Mouse (Mus musculus): ENCODE data around the gene Zfp853.

DNA sequence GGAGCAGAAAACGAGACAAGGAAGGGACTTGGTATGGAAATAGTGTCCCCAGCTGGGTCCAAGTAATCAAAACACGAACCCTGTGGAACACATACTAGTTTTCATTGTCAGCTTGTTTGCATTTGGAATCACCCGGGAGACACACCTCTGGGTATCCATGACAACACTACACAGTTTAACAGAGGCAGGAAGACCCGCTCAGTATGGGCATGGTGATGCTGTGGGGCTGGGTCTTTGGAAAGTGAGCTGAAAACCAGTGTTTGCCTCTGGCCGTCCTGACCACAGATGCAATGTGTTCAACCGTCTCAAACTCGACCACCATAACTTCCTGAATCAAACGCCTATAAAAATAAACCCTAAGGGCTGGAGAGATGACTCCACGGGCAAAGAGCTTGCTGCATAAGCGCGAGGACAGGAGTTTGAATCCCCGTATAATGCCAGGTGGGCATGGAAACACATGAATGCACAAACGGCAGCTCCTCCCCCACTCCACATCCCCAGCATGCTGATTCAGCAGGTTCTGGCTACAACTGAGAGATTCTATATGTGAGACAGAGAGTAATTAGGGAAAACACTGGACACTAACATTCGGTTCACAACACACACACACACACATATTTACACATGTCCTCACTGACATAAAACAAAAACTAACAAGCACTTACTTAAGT lies 41.1 kb upstream of the Zfp853 start:
- no peak for TF ChIP-seq CTCF (conservative IDR thresholded peaks at IDR 0.05 in 1 of 2, IDR thresholded peaks at IDR 0.05 in 1 of 2; ENCODE audit: low read depth in 2 of 2, low read length in 2 of 2)
- TF ChIP-seq POLR2A (IDR thresholded peaks at IDR 0.05; ENCODE audit: low read depth, low read length) = no peak
- peak; percentile 79 for TF ChIP-seq MAFK (IDR thresholded peaks at IDR 0.05; ENCODE audit: insufficient replicate concordance, low read length)
- no peak for TF ChIP-seq USF2 (conservative IDR thresholded peaks at IDR 0.05; ENCODE audit: low read depth, low read length)
- TF ChIP-seq EP300 (IDR thresholded peaks at IDR 0.05; ENCODE audit: low read length) = no peak
- no peak for TF ChIP-seq RAD21 (IDR thresholded peaks at IDR 0.05; ENCODE audit: low read depth, low read length)
- TF ChIP-seq MAX (IDR thresholded peaks at IDR 0.05; ENCODE audit: low read length) = no peak
- TF ChIP-seq TBP (conservative IDR thresholded peaks at IDR 0.05; ENCODE audit: low read depth, low read length) = no peak
- no peak for TF ChIP-seq RCOR1 (conservative IDR thresholded peaks at IDR 0.05; ENCODE audit: low read depth, low read length)
- TF ChIP-seq USF1 (IDR thresholded peaks at IDR 0.05; ENCODE audit: low read depth, low read length) = no peak
- TF ChIP-seq ZMIZ1 (IDR thresholded peaks at IDR 0.05; ENCODE audit: low read depth, low read length) = no peak
- TF ChIP-seq CHD2 (IDR thresholded peaks at IDR 0.05; ENCODE audit: low read length) = no peak
- no peak for TF ChIP-seq MYC (IDR thresholded peaks at IDR 0.05; ENCODE audit: low read depth, low read length)
- no peak for TF ChIP-seq ZNF384 (IDR thresholded peaks at IDR 0.05; ENCODE audit: low read depth, low read length)

Measured in CH12.LX (cell line).